Mouse (Mus musculus) cerebellum, adult 2 months (tissue): Measurements from ENCODE around the gene Wdr73. TPM values are rescaled to one million over a fixed set of nuclear protein-coding genes. Genes with fewer than 3 reads are reported as not detected.

Source experiments
- DNase-seq, 2 experiments: peaks; one replicate each; pipeline ENCODE4 v3.0.0; 2021
- H3K27ac ChIP-seq: fragments of 200-500 bp; 2 replicates; pipeline ENCODE4 v1.5.1; 2012; ENCODE audit warnings: low read length, control low read depth, inconsistent platforms; ENCODE audit not compliant: insufficient read depth
- H3K27me3 ChIP-seq: fragments of 200-500 bp; 2 replicates; pipeline ENCODE4 v1.6.1; 2012; ENCODE audit warnings: inconsistent platforms, mild to moderate bottlenecking, low read length, moderate library complexity; ENCODE audit not compliant: control insufficient read depth, insufficient read depth
- H3K4me1 ChIP-seq: fragments of 200-500 bp; 2 replicates; pipeline ENCODE4 v1.6.1; 2011; ENCODE audit warnings: low read length; ENCODE audit not compliant: control insufficient read depth, insufficient read depth
- H3K4me3 ChIP-seq: fragments of 200-500 bp; replicated peaks from 2 replicates; pipeline ENCODE3; 2011; ENCODE audit warnings: mild to moderate bottlenecking, low read depth, low read length, control low read depth; ENCODE audit not compliant: insufficient read depth
- CTCF ChIP-seq: fragments of 200-500 bp; IDR thresholded peaks from 2 replicates; pipeline ENCODE4 v1.5.1; 2011; ENCODE audit warnings: low read depth, mild to moderate bottlenecking, control low read depth, low read length, moderate library complexity, borderline replicate concordance; ENCODE audit not compliant: insufficient read depth
- POLR2A ChIP-seq: fragments of 200-500 bp; IDR thresholded peaks from 2 replicates; pipeline ENCODE4 v1.6.1; 2011; ENCODE audit warnings: low read length, control low read depth, borderline replicate concordance; ENCODE audit not compliant: insufficient read depth
- WGBS: fragments of 180-500 bp; shearing (Covaris S2); methylation state at CpG from one replicate; pipeline ENCODE4 v1.1.7; 2018; 5-methylcytosine and 5-hydroxymethylcytosine counted together
- polyA plus RNA-seq: library from polyadenylated mRNA; depleted of rRNA; stranded (reverse); fragments of >200 nt; gene quantifications from 2 replicates; pipeline ENCODE4 v1.2.3, GENCODE M21; 2012

The Wdr73 gene
- polyA plus RNA-seq, 1 experiment: 22.2 TPM

DNA sequence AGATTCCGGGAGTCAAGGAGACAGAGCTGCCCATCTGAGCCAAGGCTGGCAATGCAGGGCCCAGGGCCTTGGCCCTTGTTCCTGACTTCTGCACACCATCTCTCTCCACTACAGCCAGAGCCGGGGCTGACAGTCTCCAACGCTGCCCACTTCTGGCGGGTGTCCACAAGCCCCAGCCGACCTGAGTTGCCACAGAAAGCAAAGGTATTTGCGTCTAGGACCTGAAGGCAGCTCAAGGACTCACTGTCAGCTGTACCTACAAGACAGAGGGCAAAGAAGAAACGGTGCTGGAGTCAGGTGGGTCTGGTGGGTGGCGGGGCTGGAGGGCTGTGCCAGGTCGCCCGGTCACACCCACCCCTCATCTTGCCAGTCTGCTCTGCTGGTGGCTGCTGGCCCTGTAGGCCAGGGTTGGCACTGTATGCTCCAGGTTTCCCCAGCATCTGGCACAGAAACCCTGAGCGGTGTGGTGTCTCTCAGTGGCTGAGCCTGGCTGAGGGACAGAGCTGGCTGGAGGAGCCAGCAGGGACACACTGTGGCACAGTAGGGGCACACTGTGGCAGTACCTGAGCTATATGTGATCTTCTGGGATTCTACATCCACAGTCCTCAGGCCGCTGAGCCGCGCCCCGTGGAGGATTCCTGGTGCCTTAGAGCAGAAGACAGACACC lies 7.8 kb downstream of the Wdr73 start:
- Histone ChIP-seq H3K4me3 (no peak overlapping the region), H3K27ac (peak overlapping the region; percentile 98), H3K4me1 (peaks cover 29% of the 10 kb centered on the region), H3K27me3 (no peaks in the 10 kb centered on the region)
- TF ChIP-seq CTCF (no peak), POLR2A (no peak)
- WGBS: 12% methylated on average over 15 of the region's 15 CpGs
- DNase-seq: peak; percentile 67 to 69

DNA sequence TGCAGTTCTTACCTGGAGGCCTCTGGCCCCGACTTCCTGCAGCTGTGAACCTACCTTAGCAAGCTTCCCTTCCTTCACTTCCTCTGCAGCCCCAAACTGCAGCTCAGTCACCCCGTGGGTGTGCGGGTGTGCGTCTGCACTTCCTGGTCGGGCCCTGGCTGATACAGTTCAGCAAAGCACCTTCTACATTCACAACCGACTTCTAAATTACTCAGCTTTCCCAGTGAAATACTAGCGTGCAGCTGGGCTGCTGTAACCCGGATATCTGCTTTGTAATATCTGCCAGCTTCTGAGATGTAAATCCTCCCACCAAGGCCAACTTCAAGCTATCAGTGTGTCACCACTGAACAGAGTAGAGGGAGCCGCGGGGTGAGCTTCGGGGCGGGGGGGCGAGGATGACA lies 11.2 kb downstream of the Wdr73 start:
- Histone ChIP-seq H3K27ac (no peak overlapping the region), H3K4me3 (no peak overlapping the region), H3K27me3 (no peaks in the 10 kb centered on the region), H3K4me1 (peaks cover 20% of the 10 kb centered on the region)
- no peak for DNase-seq
- 85% methylated on average over 13 of the region's 13 CpGs for WGBS
- no peak for TF ChIP-seq POLR2A
- TF ChIP-seq CTCF: no peak

- no peak for TF ChIP-seq CTCF
- TF ChIP-seq POLR2A: no peak
- H3K27ac ChIP-seq: no peak overlapping the region
- H3K4me1 ChIP-seq: peaks cover 15% of the 10 kb centered on the region
- DNase-seq: peak in 1 of 2 experiments; percentile 13
- whole genome bisulfite sequencing: 50% methylated on average over 9 of the region's 9 CpGs
- no peak overlapping the region for H3K4me3 ChIP-seq
- no peaks in the 10 kb centered on the region for H3K27me3 ChIP-seq
These were observed 12.0 kb downstream of the Wdr73 start for GRCm38 (mm10) chr7:80889021-80889511.

DNA sequence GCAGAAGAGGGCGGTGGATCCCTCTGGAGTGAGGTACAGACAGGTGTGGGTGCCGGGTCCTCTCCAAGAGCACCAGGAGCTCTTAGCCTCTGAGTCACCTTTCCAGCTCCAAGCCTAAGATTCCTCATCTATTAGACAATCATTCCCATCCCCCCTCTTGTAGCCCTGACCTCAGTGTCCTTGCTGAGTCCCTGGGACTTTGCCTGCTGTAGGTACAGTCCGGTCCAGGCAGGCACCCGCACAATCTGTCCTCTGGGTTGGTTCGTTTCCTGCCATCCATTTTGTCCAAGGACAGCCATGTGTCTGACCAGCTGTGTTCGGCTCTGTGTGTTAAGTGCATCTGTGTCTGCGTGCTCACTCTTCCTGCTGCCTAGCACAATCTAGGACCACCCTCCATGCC lies 12.5 kb downstream of the Wdr73 start:
- WGBS: 61% methylated on average over 7 of the region's 7 CpGs
- DNase-seq: peak in 1 of 2 experiments; percentile 19
- H3K4me1 ChIP-seq: peaks cover 10% of the 10 kb centered on the region
- no peak overlapping the region for H3K27ac ChIP-seq
- H3K4me3 ChIP-seq: no peak overlapping the region
- no peaks in the 10 kb centered on the region for H3K27me3 ChIP-seq
- TF ChIP-seq CTCF (no peak), POLR2A (no peak)

- Histone ChIP-seq H3K27me3 (no peaks in the 10 kb centered on the region), H3K4me1 (no peaks in the 10 kb centered on the region), H3K4me3 (no peak overlapping the region), H3K27ac (no peak overlapping the region)
- TF ChIP-seq POLR2A (no peak), CTCF (peak; percentile 10; the same call in 1 of the 2 replicates)
- 50% methylated on average over 1 of the region's 1 CpGs for WGBS
- no peak for DNase-seq
These were observed 15.4 kb downstream of the Wdr73 start for GRCm38 (mm10) chr7:80885666-80886065.

GRCm38 (mm10) chr7:80882830-80883505 lies 18.1 kb downstream of the Wdr73 start:
- H3K27ac ChIP-seq: no peak overlapping the region
- peak overlapping the region; percentile 64 for H3K4me3 ChIP-seq
- peak; percentile 50; the same call in 1 of the 2 replicates for TF ChIP-seq CTCF
- TF ChIP-seq POLR2A: peak; percentile 43; the same call in 1 of the 2 replicates
- no peaks in the 10 kb centered on the region for H3K27me3 ChIP-seq
- WGBS: 18% methylated on average over 14 of the region's 14 CpGs
- DNase-seq: peak; percentile 58 to 87
- H3K4me1 ChIP-seq: no peaks in the 10 kb centered on the region

- Histone ChIP-seq H3K27me3 (no peaks in the 10 kb centered on the region), H3K4me1 (no peaks in the 10 kb centered on the region), H3K4me3 (no peak overlapping the region), H3K27ac (no peak overlapping the region)
- TF ChIP-seq CTCF (no peak), POLR2A (no peak)
- DNase-seq: no peak
- 61% methylated on average over 37 of the region's 37 CpGs for WGBS
These were observed 25.3 kb downstream of the Wdr73 start for GRCm38 (mm10) chr7:80875727-80876126.

- H3K4me3 ChIP-seq: no peak overlapping the region
- DNase-seq: no peak
- WGBS: 99% methylated on average over 2 of the region's 2 CpGs
- H3K27ac ChIP-seq: no peak overlapping the region
- H3K4me1 ChIP-seq: no peaks in the 10 kb centered on the region
- no peaks in the 10 kb centered on the region for H3K27me3 ChIP-seq
- no peak for TF ChIP-seq CTCF
- TF ChIP-seq POLR2A: no peak
These were observed 27.4 kb downstream of the Wdr73 start for GRCm38 (mm10) chr7:80873631-80874030.

DNA sequence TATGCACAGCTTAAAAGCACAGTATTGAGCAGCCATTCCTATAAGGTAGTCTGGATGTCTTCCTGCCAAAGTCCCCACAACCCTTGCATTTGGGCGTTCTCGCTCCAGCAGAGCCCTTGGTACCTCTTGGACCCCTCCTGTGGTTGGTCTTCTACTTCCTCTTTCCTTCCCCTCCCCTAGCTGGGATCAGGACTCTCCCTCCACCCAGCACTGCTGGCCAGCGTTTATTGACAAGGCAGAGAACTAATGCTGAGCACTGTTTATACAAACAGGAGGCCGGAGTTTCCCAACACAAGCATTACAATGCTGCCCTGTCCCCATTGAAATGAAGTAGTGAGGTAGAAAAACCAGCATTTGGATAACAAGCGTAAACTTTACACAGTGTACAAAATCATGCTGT lies 28.0 kb downstream of the Wdr73 start:
- Histone ChIP-seq H3K27ac (no peak overlapping the region), H3K27me3 (no peaks in the 10 kb centered on the region), H3K4me3 (no peak overlapping the region), H3K4me1 (no peaks in the 10 kb centered on the region)
- DNase-seq: no peak
- TF ChIP-seq POLR2A (no peak), CTCF (no peak)
- WGBS: 82% methylated on average over 5 of the region's 5 CpGs
